ENCODE assay signal across 9 mouse cellular contexts in genomic region chr3:109030817-109031216, GRCm38 (mm10). TPM values are rescaled to one million over a fixed set of nuclear protein-coding genes. Genes with fewer than 3 reads are reported as not detected.
A peak's percentile ranks its signal among the peaks of the same experiment; 100 is the strongest.
DNase-seq lines count a peak whose midpoint lies in the region; ATAC-seq and TF ChIP-seq lines count a peak whose summit lies in the region.
"Had no signal": no experiment of that assay in that cellular context is flagged by ENCODE, and none has a peak within 500 bp of the region (broad histone marks: within the 10 kb centered on the region; RNA-seq: fewer than 3 reads in every experiment).

No protein-coding gene starts in this region.

- no peak overlapping the region for H3K4me3 ChIP-seq in bone marrow, adult 2 months (replicated peaks; ENCODE audit: control insufficient read depth, low read depth, low read length)
- no peak overlapping the region for H3K4me3 ChIP-seq in lung, embryonic 14.5 days (ENCODE audit: low read depth, low read length)

- no peak overlapping the region for H3K9ac ChIP-seq in lung, embryonic 14.5 days

- peak; percentile 6 to 19; a peak in 1 of 4 replicates for ATAC-seq in hematopoietic stem cell, adult 5-6 weeks (replicated peaks in 1 of 2; ENCODE audit: insufficient read depth in 1 of 2, low FRiP score in 2 of 2, low TSS enrichment in 1 of 2, low read depth in 1 of 2, poor library complexity in 2 of 2, severe bottlenecking in 2 of 2)
- ATAC-seq in lung, embryonic 14.5 days (ENCODE audit: insufficient read depth): peak; percentile 15; the same call in 1 of the 2 replicates
- ATAC-seq in megakaryocyte, adult 5-6 weeks (ENCODE audit: poor library complexity, severe bottlenecking): no peak

- peak; percentile 5 for DNase-seq in ES-CJ7 (ENCODE audit: low read depth, low spot score)
- DNase-seq in lung, embryonic 14.5 days: peak; percentile 65
- no peak for DNase-seq in frontal cortex, postnatal 14 days (ENCODE audit: low spot score in 2 of 2)
- DNase-seq in left cerebral cortex, postnatal 25 days (ENCODE audit: low spot score in 2 of 2): no peak

- no peaks in the 10 kb centered on the region for H3K36me3 ChIP-seq in lung, embryonic 14.5 days (ENCODE audit: insufficient read depth)

- TF ChIP-seq POLR2A in bone marrow, adult 2 months (IDR thresholded peaks at IDR 0.05; ENCODE audit: borderline replicate concordance, control insufficient read depth, low read depth, low read length): no peak

- TF ChIP-seq CTCF in bone marrow, adult 2 months (IDR thresholded peaks at IDR 0.05; ENCODE audit: control insufficient read depth, insufficient read depth, low read length): no peak
- TF ChIP-seq CTCF in lung, embryonic 14.5 days (IDR thresholded peaks at IDR 0.05; ENCODE audit: low read depth): no peak

- H3K9me3 ChIP-seq in lung, embryonic 14.5 days (ENCODE audit: low read depth, low read length): no peaks in the 10 kb centered on the region

- H3K27ac ChIP-seq in bone marrow, adult 2 months (ENCODE audit: control insufficient read depth, insufficient read depth, low read depth, low read length, poor library complexity): peak overlapping the region; percentile 56; the same call in 1 of the 2 replicates
- H3K27ac ChIP-seq in lung, embryonic 14.5 days (ENCODE audit: low read depth): peak overlapping the region; percentile 8; the same call in 1 of the 2 replicates

- intact Hi-C loops in left cerebral cortex, postnatal 25 days (cut with DNase I): no loop called here

- 37% methylated on average over 6 of the region's 6 CpGs for WGBS in bone marrow, adult 2 months
- WGBS in lung, embryonic 14.5 days: 23% methylated on average over 6 of the region's 6 CpGs

- H3K4me2 ChIP-seq in lung, embryonic 14.5 days: no peak overlapping the region

- H3K27me3 ChIP-seq in lung, embryonic 14.5 days (ENCODE audit: insufficient read depth, low read length): no peaks in the 10 kb centered on the region

- H3K4me1 ChIP-seq in bone marrow, adult 2 months (ENCODE audit: control insufficient read depth, insufficient read depth, low read length): peaks cover 2% of the 10 kb centered on the region; the same call in 1 of the 2 replicates
- H3K4me1 ChIP-seq in lung, embryonic 14.5 days (ENCODE audit: insufficient read depth): peaks cover 5% of the 10 kb centered on the region; the same call in 1 of the 2 replicates

RNA-seq across cellular contexts. Expression of gene Fam102b, which starts 3.4 kb away (rescaled TPM):
- 3.7 and 4.3 TPM in 2 replicates for polyA plus RNA-seq in bone marrow, adult 2 months (2011; ENCODE audit: insufficient read depth, insufficient read length, low replicate concordance, missing spikeins)
- total RNA-seq in hematopoietic stem cell, adult 5-6 weeks (2017): 27.8 and 31.7 TPM in 2 replicates
- 16.6 and 18.0 TPM in 2 replicates for polyA plus RNA-seq in lung, embryonic 14.5 days (2014; fragmentation: Nextera tagmentation; extraction: Ambion mirVana)
- 10 to 100 TPM; 33.5 to 44.5 TPM for total RNA-seq in left cerebral cortex, postnatal 25 days (2021)
- 30.7 and 33.5 TPM in 2 replicates for total RNA-seq in megakaryocyte, adult 5-6 weeks (2015)
- 41.3 and 42.0 TPM in 2 replicates for total RNA-seq in megakaryocyte, adult 5-6 weeks (2017)

RNA-seq across cellular contexts. Expression of gene Slc25a54, which starts 49.5 kb away (rescaled TPM):
- not detected in 2 replicates for polyA plus RNA-seq in bone marrow, adult 2 months (2011; ENCODE audit: insufficient read depth, insufficient read length, low replicate concordance, missing spikeins)
- total RNA-seq in hematopoietic stem cell, adult 5-6 weeks (2017): not detected in 2 replicates
- polyA plus RNA-seq in lung, embryonic 14.5 days (2014; fragmentation: Nextera tagmentation; extraction: Ambion mirVana): not detected in 2 replicates
- total RNA-seq in left cerebral cortex, postnatal 25 days (2021): not detected
- total RNA-seq in megakaryocyte, adult 5-6 weeks (2015): not detected in 2 replicates
- not detected in 2 replicates for total RNA-seq in megakaryocyte, adult 5-6 weeks (2017)
- polyA plus RNA-seq: intestine, embryonic 14.5 days; spleen, adult 2 months had no signal

Comparison
In these comparisons a context has a peak if more than half of its experiments do, and no peak if none do; other contexts are left out.
1. DNase-seq: peak in ES-CJ7 (single experiment) and lung, embryonic 14.5 days (single experiment); none in frontal cortex, postnatal 14 days (0 of 2) and left cerebral cortex, postnatal 25 days (0 of 2).